Mouse (Mus musculus): ENCODE measurements at regions not wholly inside any gene's neighbourhood (a gene's known extent, or its start where the extent isn't known, plus 50 kb on each side); places are given as distances from the start of the nearest gene placed in this dataset.

DNA sequence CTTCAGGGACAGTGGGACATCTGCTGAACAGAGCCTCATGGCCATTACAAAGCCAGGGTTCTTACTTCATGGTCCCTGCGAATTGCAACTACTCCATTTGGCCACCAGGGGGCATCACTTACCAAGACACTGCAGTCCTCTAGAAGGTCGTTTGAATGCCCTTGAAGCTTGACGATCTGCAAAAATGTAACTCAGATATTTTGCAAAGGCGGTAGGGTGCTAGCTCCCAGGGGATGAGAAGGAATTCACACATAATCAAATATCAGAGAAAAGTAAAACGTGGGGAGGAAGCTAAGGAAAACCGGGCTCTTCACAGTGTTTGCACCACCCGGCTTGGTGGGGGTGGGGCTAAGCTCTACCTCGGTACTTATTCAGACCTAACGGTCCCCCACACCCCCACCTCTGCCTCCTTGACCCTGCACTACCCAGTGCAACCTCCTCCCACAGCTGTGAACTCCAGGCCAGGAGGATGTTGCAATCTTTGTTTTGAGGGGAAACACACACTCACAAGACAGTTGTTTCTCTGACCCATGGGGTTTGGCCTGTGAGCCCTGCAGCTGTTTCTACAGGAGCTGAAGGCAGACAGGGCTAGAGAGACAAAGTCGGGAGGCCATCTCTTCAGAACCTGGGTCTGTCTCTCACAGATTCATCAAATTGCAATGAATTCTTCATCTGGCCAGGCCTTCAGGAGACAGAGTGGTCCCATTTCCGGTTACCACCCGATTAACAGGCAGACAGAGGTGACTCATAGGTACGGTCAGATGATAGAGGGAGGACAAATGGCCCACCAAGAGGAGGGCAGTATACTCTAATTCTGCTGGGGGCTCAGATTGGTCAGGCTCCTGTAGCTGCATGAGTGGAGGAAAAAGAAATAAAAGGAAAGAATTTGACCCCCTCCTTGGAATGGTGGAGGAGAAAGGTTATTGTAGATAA, 85.3 kb upstream of the Fam49a start:
- WGBS = 8% methylated on average over 13 of the region's 13 CpGs
- ATAC-seq (replicated peaks; ENCODE audit: low FRiP score, low read depth) (peak; percentile 82), DNase-seq (ENCODE audit: low spot score) (peak; percentile 91)
- no peak overlapping the region for H3K27ac ChIP-seq
- H3K9me3 ChIP-seq (replicated peaks; ENCODE audit: low read length) = no peaks in the 10 kb centered on the region
- no peaks in the 10 kb centered on the region for H3K4me1 ChIP-seq (replicated peaks; ENCODE audit: insufficient read depth, low read length)
- H3K4me3 ChIP-seq (replicated peaks; ENCODE audit: low read depth, low read length) = peak overlapping the region; percentile 15; the same call in 1 of the 2 replicates
- no peaks in the 10 kb centered on the region for H3K27me3 ChIP-seq (ENCODE audit: insufficient read depth, low read length)
- peak; percentile 96 for TF ChIP-seq CTCF (IDR thresholded peaks at IDR 0.05; ENCODE audit: low read depth)
- peak overlapping the region; percentile 23; the same call in 1 of the 2 replicates for H3K9ac ChIP-seq (ENCODE audit: low read depth, low read length)
- peak overlapping the region; percentile 57 for H3K4me2 ChIP-seq (ENCODE audit: low read length)
- H3K36me3 ChIP-seq (ENCODE audit: insufficient read depth, low read length) = no peaks in the 10 kb centered on the region

GRCm38 (mm10) chr12:12177264-12178043, 84.5 kb upstream of the Fam49a start:
- ATAC-seq (replicated peaks; ENCODE audit: low FRiP score, low read depth) (no peak), DNase-seq (ENCODE audit: low spot score) (no peak)
- no peaks in the 10 kb centered on the region for H3K4me1 ChIP-seq (replicated peaks; ENCODE audit: insufficient read depth, low read length)
- H3K9me3 ChIP-seq (replicated peaks; ENCODE audit: low read length) = no peaks in the 10 kb centered on the region
- no peak for TF ChIP-seq CTCF (IDR thresholded peaks at IDR 0.05; ENCODE audit: low read depth)
- no peaks in the 10 kb centered on the region for H3K36me3 ChIP-seq (ENCODE audit: insufficient read depth, low read length)
- H3K4me3 ChIP-seq (replicated peaks; ENCODE audit: low read depth, low read length) = no peak overlapping the region
- H3K9ac ChIP-seq (ENCODE audit: low read depth, low read length) = no peak overlapping the region
- 74% methylated on average over 6 of the region's 6 CpGs for WGBS
- H3K27me3 ChIP-seq (ENCODE audit: insufficient read depth, low read length) = no peaks in the 10 kb centered on the region
- H3K27ac ChIP-seq = no peak overlapping the region
- no peak overlapping the region for H3K4me2 ChIP-seq (ENCODE audit: low read length)

DNA sequence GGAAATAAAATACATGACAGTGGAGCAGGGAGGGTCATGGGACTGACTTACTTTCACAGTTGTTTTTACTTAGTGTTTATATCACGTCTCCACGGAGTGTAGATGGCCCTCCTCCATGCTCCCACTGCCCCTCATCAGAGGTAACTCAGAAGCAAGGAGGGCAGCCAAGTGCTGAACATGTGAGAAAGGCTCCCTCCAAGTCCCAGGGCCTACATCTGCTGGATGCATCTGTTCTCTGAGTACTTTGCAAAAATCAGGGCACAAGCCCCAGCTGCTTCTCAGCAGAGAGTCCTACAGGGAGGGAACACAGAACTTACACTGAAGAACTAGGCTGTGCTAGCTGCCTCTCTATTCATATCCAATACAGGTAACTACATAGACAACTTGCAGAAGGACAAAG, 83.5 kb upstream of the Fam49a start:
- no peak overlapping the region for H3K27ac ChIP-seq
- H3K4me2 ChIP-seq (ENCODE audit: low read length) = no peak overlapping the region
- 14% methylated on average over 2 of the region's 2 CpGs for WGBS
- H3K9me3 ChIP-seq (replicated peaks; ENCODE audit: low read length) = no peaks in the 10 kb centered on the region
- no peaks in the 10 kb centered on the region for H3K27me3 ChIP-seq (ENCODE audit: insufficient read depth, low read length)
- no peaks in the 10 kb centered on the region for H3K4me1 ChIP-seq (replicated peaks; ENCODE audit: insufficient read depth, low read length)
- H3K36me3 ChIP-seq (ENCODE audit: insufficient read depth, low read length) = no peaks in the 10 kb centered on the region
- no peak overlapping the region for H3K4me3 ChIP-seq (replicated peaks; ENCODE audit: low read depth, low read length)
- no peak for DNase-seq (ENCODE audit: low spot score)
- ATAC-seq (replicated peaks; ENCODE audit: low FRiP score, low read depth) = no peak
- H3K9ac ChIP-seq (ENCODE audit: low read depth, low read length) = no peak overlapping the region
- TF ChIP-seq CTCF (IDR thresholded peaks at IDR 0.05; ENCODE audit: low read depth) = no peak

DNA sequence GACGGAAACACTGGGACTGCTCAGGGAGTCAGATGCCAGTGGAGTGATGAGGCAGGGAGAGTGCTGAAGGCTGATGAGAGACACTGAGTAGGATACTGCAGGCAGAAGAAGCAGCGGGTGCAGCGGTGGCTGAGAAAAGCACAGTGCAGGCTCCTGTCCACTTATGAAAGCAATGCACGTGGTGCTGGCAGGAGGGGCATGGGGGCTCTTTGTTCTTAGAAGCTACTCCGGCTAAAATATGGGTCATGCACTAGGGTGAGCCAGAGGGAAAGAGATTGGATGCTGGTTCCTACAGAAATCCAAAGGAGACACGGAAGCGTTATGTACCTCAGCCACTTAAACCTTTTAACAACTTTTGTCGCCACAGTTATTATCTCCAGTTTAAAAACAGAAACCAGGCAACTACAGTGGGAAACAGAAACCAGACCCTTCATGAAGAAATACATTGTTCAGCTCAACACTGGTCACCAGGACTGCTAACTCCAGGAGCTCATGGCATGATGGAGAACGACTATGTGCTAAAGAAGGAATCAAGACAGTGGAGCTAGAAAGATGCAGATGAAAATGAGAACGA, 82.6 kb upstream of the Fam49a start:
- H3K27me3 ChIP-seq (ENCODE audit: insufficient read depth, low read length) = no peaks in the 10 kb centered on the region
- H3K9me3 ChIP-seq (replicated peaks; ENCODE audit: low read length) = no peaks in the 10 kb centered on the region
- H3K36me3 ChIP-seq (ENCODE audit: insufficient read depth, low read length) = no peaks in the 10 kb centered on the region
- H3K4me2 ChIP-seq (ENCODE audit: low read length) = no peak overlapping the region
- no peak overlapping the region for H3K9ac ChIP-seq (ENCODE audit: low read depth, low read length)
- TF ChIP-seq CTCF (IDR thresholded peaks at IDR 0.05; ENCODE audit: low read depth) = no peak
- H3K4me3 ChIP-seq (replicated peaks; ENCODE audit: low read depth, low read length) = no peak overlapping the region
- ATAC-seq (replicated peaks; ENCODE audit: low FRiP score, low read depth) = no peak
- H3K4me1 ChIP-seq (replicated peaks; ENCODE audit: insufficient read depth, low read length) = no peaks in the 10 kb centered on the region
- DNase-seq (ENCODE audit: low spot score) = peak; percentile 28
- no peak overlapping the region for H3K27ac ChIP-seq
- WGBS = 72% methylated on average over 10 of the region's 10 CpGs

DNA sequence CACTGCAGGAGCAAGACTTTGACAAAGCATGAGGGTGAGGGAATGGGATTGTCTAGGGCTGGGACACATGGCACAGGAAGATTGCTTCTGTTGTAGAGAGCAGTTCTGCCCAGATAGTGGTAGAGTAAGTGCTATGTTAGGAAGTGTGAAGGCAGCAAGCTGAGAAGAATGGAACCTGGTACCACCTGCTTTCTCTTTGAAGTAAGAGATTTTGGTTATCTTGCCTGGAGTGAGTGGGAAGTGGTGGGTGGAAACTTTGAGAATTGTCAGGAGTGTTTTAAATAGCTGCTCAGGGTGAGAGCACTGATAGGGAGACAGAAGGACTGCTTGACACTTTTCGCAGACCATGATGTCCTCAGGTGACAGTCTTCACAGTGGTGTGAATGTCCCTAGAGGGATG, 81.0 kb upstream of the Fam49a start:
- Histone ChIP-seq H3K27ac (no peak overlapping the region), H3K4me2 (ENCODE audit: low read length) (no peak overlapping the region), H3K27me3 (ENCODE audit: insufficient read depth, low read length) (no peaks in the 10 kb centered on the region), H3K36me3 (ENCODE audit: insufficient read depth, low read length) (no peaks in the 10 kb centered on the region), H3K4me1 (replicated peaks; ENCODE audit: insufficient read depth, low read length) (no peaks in the 10 kb centered on the region), H3K9me3 (replicated peaks; ENCODE audit: low read length) (no peaks in the 10 kb centered on the region), H3K9ac (ENCODE audit: low read depth, low read length) (no peak overlapping the region), H3K4me3 (replicated peaks; ENCODE audit: low read depth, low read length) (no peak overlapping the region)
- ATAC-seq (replicated peaks; ENCODE audit: low FRiP score, low read depth) (no peak), DNase-seq (ENCODE audit: low spot score) (no peak)
- TF ChIP-seq CTCF (IDR thresholded peaks at IDR 0.05; ENCODE audit: low read depth) = no peak
- WGBS = 81% methylated on average over 1 of the region's 1 CpGs

DNA sequence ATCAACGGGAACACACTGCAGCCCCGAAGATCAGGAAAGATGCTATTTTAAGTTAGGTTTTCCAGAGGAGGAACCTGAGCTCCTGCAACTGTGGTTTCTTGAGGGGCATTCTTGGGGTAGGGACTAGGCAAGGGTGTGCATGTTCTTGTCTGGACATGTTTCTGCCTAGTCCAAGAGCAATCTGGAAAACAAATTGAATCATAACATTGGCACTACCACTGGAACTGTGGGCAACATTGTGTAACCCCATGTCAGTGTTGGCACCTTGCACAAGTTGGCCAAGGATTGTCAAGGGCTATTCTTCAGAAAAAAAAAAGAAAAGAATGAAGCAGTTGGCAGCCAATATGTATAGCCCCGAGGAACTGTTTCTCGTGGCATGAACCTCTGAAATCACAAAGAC, 80.3 kb upstream of the Fam49a start:
- no peaks in the 10 kb centered on the region for H3K36me3 ChIP-seq (ENCODE audit: insufficient read depth, low read length)
- 90% methylated on average over 4 of the region's 4 CpGs for WGBS
- ATAC-seq (replicated peaks; ENCODE audit: low FRiP score, low read depth) (no peak), DNase-seq (ENCODE audit: low spot score) (no peak)
- no peak overlapping the region for H3K9ac ChIP-seq (ENCODE audit: low read depth, low read length)
- no peak overlapping the region for H3K27ac ChIP-seq
- H3K4me2 ChIP-seq (ENCODE audit: low read length) = no peak overlapping the region
- no peaks in the 10 kb centered on the region for H3K4me1 ChIP-seq (replicated peaks; ENCODE audit: insufficient read depth, low read length)
- no peaks in the 10 kb centered on the region for H3K9me3 ChIP-seq (replicated peaks; ENCODE audit: low read length)
- no peak for TF ChIP-seq CTCF (IDR thresholded peaks at IDR 0.05; ENCODE audit: low read depth)
- no peak overlapping the region for H3K4me3 ChIP-seq (replicated peaks; ENCODE audit: low read depth, low read length)
- no peaks in the 10 kb centered on the region for H3K27me3 ChIP-seq (ENCODE audit: insufficient read depth, low read length)

All from kidney, postnatal 0 days (tissue).